Mouse (Mus musculus): ENCODE measurements around the gene Nacad.

GRCm38 (mm10) chr11:6647831-6648724 lies 42.2 kb upstream of the Nacad start:
- TF ChIP-seq POLR2A (IDR thresholded peaks at IDR 0.05; ENCODE audit: insufficient read depth, low read length) (no peak), CTCF (IDR thresholded peaks at IDR 0.05; ENCODE audit: low read depth, low read length) (peak; percentile 23), EP300 (IDR thresholded peaks at IDR 0.05; ENCODE audit: insufficient read depth, low read depth, low read length) (no peak)
